Mouse (Mus musculus) left cerebral cortex, adult 2 months (tissue): ENCODE measurements around the gene Serpina9. TPM values are rescaled to one million over a fixed set of nuclear protein-coding genes. Genes with fewer than 3 reads are reported as not detected.

Experiments
- DNase-seq, 2 experiments: peaks; one replicate each; pipeline ENCODE4 v3.0.0; 2021 to 2022; ENCODE audit warnings: low spot score in 2 of 2, mixed read lengths in 1 of 2; ENCODE audit errors: extremely low spot score in 1 of 2
- H3K27ac ChIP-seq: fragments of 200-600 bp; 2 replicates; pipeline ENCODE4 v1.8.1; 2022
- H3K4me3 ChIP-seq: fragments of 200-600 bp; 2 replicates; pipeline ENCODE4 v1.8.1; 2022
- CTCF ChIP-seq: fragments of 200-600 bp; IDR thresholded peaks from 2 replicates; pipeline ENCODE4 v1.8.1; 2022; ENCODE audit warnings: antibody characterized with exemption, mild to moderate bottlenecking, moderate library complexity
- intact Hi-C: fragments of 180-260 bp; cut with DNase I; formaldehyde crosslinking; loops from one replicate; pipeline ENCODE4 v1.15.1; 2025
- long read RNA-seq, 2 experiments: library from polyadenylated mRNA; stranded (forward); transcript quantifications; one replicate each; pipeline ENCODE4 v2.0.0; 2021; ENCODE audit warnings: borderline mapping rate in 2 of 2
- total RNA-seq, 2 experiments: library from RNA; stranded (reverse); gene quantifications; 2 replicates each; pipeline ENCODE4 v1.2.3; 2021

Serpina9 gene
- total RNA-seq, result 1 to 10 TPM; 1.0 to 3.7 TPM
- long read RNA-seq, experiment 1, partial matches to known transcripts, result 0 of 4 reads
- long read RNA-seq, experiment 1, other reads (novel, unspliced or antisense), result 4 of 4 reads
- long read RNA-seq, experiment 2, partial matches to known transcripts, result 0 of 5 reads
- long read RNA-seq, experiment 2, other reads (novel, unspliced or antisense), result 2 of 5 reads

DNA sequence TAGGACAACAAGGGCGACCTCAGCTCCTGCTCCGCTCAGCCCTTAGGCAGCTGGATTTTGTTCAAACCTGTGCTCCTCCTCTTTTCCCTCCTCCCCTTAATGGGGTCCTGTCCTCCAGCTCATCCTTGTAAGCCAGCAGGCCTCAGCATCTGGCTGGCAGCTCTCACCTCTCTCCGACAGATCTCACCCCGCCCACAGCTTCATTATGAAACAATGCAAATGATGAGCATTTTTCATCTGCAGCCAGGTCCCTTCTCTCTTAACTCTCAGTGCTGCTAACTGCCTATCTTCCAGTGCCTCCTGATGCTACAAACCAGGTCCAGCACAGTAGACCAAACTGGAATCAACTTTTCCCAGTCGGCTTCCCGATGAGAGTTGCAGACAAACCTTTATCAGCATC lies at the start of gene Serpina9:
Gene Serpina9 (minus strand): TSS at position 136 of the 400 bp plus-strand sequence.
- H3K27ac ChIP-seq, result no peak within 1 kb of the TSS
- intact Hi-C loops, result no loop called here
- TF ChIP-seq CTCF, result no peak
- no peak for DNase-seq
- no peak within 1 kb of the TSS for H3K4me3 ChIP-seq

DNA sequence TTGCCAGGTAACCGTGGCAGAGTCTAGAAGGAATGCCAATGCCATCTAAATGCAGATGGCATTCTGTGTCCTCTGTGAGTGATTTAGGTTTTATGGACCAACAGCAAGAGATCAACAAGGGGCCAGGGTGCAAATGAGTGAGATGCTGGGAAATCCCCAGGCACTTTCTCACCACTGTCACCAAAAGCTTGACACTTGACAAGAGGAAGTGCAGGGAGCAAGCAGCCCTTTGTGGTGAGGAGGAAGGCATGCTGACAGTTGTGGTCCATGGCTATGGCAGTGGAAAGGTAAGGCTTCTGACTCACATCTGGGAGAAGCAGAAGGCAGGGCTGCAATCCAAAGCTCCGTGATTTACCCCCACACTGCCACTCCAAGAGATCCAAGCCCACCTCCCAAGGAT lies 48.3 kb upstream of the Serpina9 start:
- H3K27ac ChIP-seq, result no peak overlapping the region
- intact Hi-C loops, result no loop called here
- TF ChIP-seq CTCF, result no peak
- no peak overlapping the region for H3K4me3 ChIP-seq
- no peak for DNase-seq

DNA sequence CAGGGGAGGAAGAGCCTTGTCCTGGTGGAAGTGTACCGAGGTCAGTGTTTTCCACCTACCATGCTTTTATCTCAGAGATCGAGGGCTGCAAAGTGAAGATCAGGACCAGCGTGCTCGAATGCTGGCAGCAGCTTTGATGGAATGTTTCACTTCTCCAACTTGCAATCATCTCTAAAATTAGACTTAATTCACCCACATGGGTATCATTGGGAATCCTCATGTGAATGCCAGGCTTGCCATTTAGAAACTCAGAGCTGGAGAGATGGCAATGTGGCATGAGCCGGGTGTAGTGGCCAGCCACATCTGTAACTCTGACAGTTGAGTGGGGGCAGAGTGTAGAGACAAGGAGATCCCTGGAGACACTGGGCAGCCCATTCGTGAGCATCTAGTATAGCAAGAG lies 46.6 kb upstream of the Serpina9 start:
- no peak overlapping the region for H3K27ac ChIP-seq
- no peak for TF ChIP-seq CTCF
- intact Hi-C loops, result no loop called here
- H3K4me3 ChIP-seq, result no peak overlapping the region
- no peak for DNase-seq

DNA sequence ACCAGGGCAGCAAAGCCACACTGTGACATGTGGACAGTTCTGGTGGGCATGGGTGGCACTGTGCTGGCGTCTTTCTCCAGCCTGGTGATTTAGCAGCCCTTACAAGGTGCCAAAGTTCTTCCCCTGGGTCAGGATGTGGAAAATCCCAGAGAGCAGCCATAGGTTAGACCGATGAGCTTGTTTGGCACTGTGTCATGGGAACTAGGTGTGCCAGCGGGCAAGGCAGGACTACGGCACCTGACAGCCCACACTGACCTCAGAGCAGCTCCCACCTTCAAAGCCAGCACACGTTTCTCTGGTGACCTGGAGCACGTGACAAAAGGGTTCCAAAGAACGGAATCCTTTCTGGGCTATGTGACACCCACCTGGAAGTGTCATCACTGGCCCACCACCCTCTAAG lies 44.0 kb upstream of the Serpina9 start:
- intact Hi-C loops, result no loop called here
- Histone ChIP-seq H3K27ac (peak overlapping the region; percentile 21; the same call in 1 of the 2 replicates), H3K4me3 (no peak overlapping the region)
- no peak for DNase-seq
- TF ChIP-seq CTCF, result no peak

DNA sequence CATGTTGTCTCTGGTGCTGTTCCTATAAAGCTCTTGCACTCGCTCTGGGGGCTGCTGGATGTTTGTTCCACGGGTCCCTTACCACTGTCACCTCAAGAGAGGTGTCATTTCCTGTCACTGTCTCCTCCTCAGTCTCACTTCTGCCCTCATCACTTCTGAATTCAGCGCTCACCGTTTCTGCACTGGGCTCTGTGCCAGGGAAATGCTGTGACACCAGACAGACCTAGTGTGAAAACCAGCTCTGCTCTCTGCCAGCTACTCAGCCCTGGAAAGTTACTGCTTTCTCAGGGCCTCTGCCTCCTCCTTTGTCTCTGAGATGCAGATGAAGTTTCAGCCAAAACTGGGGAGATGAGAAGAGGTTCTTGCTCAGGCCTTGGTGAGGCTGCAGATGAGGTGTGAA lies 43.5 kb upstream of the Serpina9 start:
- intact Hi-C loops, result no loop called here

DNA sequence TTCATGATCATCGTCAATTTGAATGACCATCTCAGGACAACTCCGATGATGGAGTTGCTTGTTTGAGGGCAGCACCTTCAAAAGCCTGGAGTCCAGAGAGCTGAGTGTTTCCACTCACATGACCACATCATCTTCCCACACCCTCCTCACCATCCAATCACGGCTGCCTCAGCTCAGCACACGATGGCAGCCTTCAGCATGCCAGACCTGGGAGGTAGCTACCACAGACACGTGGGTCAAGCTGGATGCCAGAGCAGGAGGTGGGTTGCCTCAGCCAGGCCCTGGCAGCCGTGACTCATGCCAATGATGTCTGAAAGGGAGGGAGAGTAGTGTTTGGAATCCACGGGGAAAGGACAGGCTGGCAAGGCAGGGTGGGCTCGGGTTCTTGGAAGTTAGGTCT lies 42.2 kb upstream of the Serpina9 start:
- H3K4me3 ChIP-seq, result no peak overlapping the region
- no peak overlapping the region for H3K27ac ChIP-seq
- no peak for DNase-seq
- intact Hi-C loops, result no loop called here
- TF ChIP-seq CTCF, result no peak

More for the DNA sequence above, 43.5 kb upstream of the Serpina9 start:
- no peak for TF ChIP-seq CTCF
- Histone ChIP-seq H3K27ac (no peak overlapping the region), H3K4me3 (no peak overlapping the region)
- peak; percentile 54 to 60 for DNase-seq

DNA sequence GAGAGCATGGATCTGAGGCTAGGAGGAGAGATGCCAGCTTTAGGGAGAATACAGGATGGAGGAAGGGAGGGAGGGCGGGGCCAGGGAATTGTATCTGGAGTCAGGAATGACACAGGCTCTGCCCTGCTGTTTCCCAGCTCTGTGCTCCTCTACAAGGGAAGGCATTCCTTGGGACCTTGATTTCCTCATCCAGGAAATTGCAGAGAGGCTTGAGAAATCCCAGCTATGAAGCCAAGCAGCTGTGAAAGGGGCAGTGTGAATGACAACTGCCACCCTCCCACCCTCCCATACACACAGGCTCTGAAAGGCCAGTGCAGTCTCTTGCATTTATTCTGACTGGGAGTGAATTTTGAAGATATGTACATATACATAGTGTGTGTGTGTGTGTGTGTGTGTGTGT lies 40.4 kb upstream of the Serpina9 start:
- TF ChIP-seq CTCF, result no peak
- DNase-seq, result no peak
- Histone ChIP-seq H3K27ac (no peak overlapping the region), H3K4me3 (no peak overlapping the region)
- intact Hi-C loops, result no loop called here

DNA sequence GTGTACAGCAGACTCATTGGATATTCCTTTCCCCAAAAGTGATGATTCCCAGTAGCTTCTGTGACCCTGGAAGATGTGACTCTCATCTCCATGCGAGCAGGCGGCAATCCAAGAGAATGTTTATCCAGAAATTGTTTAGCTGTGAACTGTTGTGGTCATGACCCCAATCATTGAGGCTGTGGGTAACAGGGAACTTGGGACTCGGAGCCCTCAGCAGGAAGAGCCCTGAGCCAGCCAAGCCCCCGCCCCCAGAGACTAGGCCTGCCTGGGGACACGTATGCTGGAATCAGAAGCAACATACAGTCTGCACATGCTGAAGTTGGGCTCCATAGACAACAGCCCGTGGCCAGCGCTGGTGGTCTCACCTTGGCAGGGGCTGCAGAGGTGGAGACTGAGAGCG lies 32.2 kb upstream of the Serpina9 start:
- H3K27ac ChIP-seq, result no peak overlapping the region
- no peak for DNase-seq
- no peak for TF ChIP-seq CTCF
- H3K4me3 ChIP-seq, result no peak overlapping the region
- intact Hi-C loops, result no loop called here

DNA sequence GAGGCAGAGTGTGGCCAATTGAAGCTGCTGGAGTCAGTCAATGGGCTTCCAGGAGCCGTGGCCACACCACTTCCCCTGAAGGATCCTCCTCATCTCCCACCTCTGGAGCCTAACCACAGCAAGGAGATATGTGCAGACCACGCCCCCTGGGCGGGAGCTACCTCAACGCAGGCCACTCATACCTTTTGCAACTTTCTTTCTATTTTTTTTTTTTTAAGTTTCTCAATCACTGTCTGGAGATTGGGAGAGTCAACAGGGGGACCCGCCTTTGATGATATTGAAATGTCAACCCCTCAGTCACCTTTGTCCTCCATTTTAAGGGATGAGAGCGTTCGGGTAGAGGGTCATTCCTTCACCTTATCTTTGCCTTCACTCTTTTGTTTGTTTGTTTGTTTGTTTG lies 30.8 kb upstream of the Serpina9 start, which contains the start of gene Serpina12:
Gene Serpina12 (minus strand): TSS at position 101 of the 400 bp plus-strand sequence.
- no peak for DNase-seq
- H3K4me3 ChIP-seq, result no peak within 1 kb of the TSS
- TF ChIP-seq CTCF, result no peak
- H3K27ac ChIP-seq, result no peak within 1 kb of the TSS
- intact Hi-C loops, result no loop called here

DNA sequence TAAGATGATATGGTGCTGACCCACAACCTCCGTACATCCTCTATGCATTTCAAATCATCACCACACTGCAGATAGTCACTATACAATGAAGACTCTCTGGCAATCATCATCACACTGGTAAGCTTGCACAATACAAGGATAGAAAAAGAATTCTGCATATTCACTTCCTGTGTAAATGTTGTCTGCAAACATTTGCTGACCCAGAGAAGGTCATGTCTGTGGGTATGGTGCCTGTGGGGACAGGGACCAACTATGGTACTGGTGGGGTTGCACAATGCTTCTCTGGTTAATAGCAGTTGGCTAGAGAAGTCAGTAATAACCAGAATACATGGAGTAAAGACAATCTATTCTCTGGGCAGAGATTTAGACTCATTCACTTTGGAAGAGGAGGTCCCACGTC lies 29.2 kb upstream of the Serpina9 start:
- DNase-seq, result no peak
- no peak overlapping the region for H3K27ac ChIP-seq
- no peak overlapping the region for H3K4me3 ChIP-seq
- TF ChIP-seq CTCF, result no peak
- intact Hi-C loops, result no loop called here

DNA sequence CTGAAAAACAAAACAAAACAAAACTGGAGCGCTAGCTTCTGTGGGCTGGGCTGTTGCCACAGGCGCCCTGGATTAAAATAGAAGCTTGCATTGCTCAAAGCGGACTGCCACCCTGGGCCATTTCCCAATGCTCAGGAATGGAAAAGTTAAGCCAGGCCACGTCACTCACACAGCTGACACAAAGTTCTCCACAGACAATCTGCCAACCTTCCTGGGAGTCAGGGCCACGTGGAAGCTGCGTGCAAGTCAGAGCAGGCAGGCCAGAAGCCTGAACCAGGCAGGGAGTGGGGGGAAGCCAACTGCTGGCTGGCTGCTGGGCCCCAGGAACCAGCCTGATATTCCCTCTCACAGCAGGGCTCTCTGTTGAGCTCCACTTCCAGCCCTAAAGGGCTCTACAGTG lies 27.8 kb upstream of the Serpina9 start:
- no peak overlapping the region for H3K27ac ChIP-seq
- no peak for TF ChIP-seq CTCF
- intact Hi-C loops, result no loop called here
- peak in 1 of 2 experiments; percentile 29 for DNase-seq
- H3K4me3 ChIP-seq, result no peak overlapping the region

DNA sequence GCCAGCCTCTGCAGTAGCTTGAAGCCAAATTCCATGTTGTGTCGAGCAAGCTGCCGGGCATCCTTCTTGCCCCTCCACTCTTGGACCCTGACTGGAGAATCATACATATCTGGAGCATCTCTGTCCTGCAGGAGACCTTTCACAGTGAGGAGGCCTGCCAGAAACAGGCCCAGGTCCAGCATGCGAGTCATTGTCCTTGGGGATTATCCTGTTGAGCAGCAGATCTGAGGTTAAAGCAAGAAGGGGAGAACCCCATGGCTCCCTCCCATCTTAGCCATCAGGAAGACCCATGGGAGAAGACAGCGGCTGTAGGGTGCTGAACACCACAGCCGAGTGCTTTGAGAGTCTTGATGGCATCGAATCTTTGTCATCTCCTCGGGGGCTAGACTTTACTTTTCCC lies 24.6 kb upstream of the Serpina9 start:
- Histone ChIP-seq H3K27ac (no peak overlapping the region), H3K4me3 (no peak overlapping the region)
- no peak for DNase-seq
- TF ChIP-seq CTCF, result no peak
- intact Hi-C loops, result no loop called here

DNA sequence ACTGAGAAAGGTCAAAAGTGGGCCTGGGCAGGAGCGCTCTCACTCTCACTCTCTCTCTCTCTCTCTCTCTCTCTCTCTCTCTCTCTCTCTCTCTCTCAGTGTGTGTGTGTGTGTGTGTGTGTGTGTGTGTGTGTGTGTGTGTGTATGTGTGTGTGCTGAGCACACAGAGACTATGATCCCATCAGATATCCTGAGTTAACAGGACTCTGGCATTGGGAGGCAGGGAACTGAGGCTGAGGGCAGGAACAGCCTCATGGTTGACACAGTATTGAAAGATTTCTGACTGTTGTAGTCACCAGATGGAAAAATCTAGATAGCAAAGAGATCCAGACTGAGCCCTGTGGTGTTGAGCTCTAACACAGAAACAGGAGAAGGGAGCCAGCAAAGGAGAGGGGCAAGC lies 20.2 kb upstream of the Serpina9 start:
- no peak overlapping the region for H3K27ac ChIP-seq
- TF ChIP-seq CTCF, result no peak
- intact Hi-C loops, result no loop called here
- H3K4me3 ChIP-seq, result no peak overlapping the region
- no peak for DNase-seq
